Mouse (Mus musculus): ENCODE results near the gene Rassf7. TPM values are rescaled to one million over a fixed set of nuclear protein-coding genes. Genes with fewer than 3 reads are reported as not detected.

The Rassf7 gene
- polyA plus RNA-seq, 1 experiment from 2014 or later: 47.4 TPM

DNA sequence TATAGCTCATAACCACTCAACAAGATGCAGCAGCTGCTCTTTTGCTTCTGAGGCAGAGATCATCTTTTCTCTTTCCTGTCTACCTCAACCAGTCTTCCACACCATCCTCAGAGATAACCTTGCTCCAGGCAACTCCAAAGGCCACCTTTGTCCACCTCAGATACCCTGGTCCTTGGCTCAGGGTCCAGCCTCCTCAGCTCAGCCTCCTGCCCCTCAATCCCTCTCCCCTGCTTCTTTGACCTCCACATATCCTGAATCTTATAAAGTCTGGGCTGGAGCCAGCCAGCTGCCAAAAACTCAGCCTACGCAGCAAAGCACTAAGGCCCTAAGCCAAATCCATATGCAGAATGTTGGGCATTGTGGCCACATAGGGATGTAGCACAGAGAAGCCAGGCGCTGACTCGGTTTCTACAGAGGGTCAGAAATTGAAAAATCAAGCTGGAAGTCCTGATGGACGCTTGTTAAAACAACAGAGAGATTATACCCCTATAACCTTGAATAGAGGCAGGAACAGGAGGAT, 7.1 kb downstream of the Rassf7 start:
- Histone ChIP-seq H3K36me3 (ENCODE audit: control insufficient read depth, insufficient read depth, low read length) (no peaks in the 10 kb centered on the region), H3K27ac (ENCODE audit: low read depth, low read length) (peak overlapping the region; percentile 70), H3K27me3 (ENCODE audit: control insufficient read depth, insufficient read depth, low read length) (no peaks in the 10 kb centered on the region), H3K4me2 (ENCODE audit: low read depth, low read length, severe bottlenecking) (no peak overlapping the region; the same call in 1 of the 2 replicates), H3K4me3 (ENCODE audit: low read depth, low read length) (no peak overlapping the region), H3K9ac (ENCODE audit: low read length) (peak overlapping the region; percentile 35; the same call in 1 of the 2 replicates), H3K4me1 (replicated peaks; ENCODE audit: control insufficient read depth, insufficient read depth, low read length) (peaks cover 12% of the 10 kb centered on the region), H3K9me3 (ENCODE audit: control insufficient read depth, low read length) (no peaks in the 10 kb centered on the region)
- DNase-seq (ENCODE audit: low spot score) (no peak), ATAC-seq (replicated peaks; ENCODE audit: low FRiP score) (no peak)
- 91% methylated on average over 4 of the region's 4 CpGs for WGBS

DNA sequence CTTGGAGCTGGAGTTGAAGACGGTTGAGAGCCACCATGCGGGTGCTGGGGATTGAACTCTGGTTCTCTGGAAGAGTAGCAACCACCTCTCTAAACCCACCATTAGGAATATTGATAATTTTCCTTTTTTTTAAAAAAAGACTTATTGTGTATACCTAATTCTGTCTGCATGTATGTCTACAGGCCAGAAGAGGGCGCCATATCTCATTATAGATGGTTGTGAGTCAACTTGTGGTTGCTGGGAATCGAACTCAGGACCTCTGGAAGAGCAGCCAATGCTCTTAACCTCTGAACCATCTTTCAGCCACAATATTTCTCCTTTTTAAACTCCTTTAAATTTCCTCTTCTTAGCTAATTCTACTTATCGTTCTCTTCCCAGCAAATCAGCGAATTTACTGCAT, 10.9 kb downstream of the Rassf7 start:
- Histone ChIP-seq H3K9me3 (ENCODE audit: control insufficient read depth, low read length) (no peaks in the 10 kb centered on the region), H3K27me3 (ENCODE audit: control insufficient read depth, insufficient read depth, low read length) (no peaks in the 10 kb centered on the region), H3K9ac (ENCODE audit: low read length) (no peak overlapping the region), H3K36me3 (ENCODE audit: control insufficient read depth, insufficient read depth, low read length) (peaks cover 3% of the 10 kb centered on the region; the same call in 1 of the 2 replicates), H3K27ac (ENCODE audit: low read depth, low read length) (no peak overlapping the region), H3K4me2 (ENCODE audit: low read depth, low read length, severe bottlenecking) (no peak overlapping the region), H3K4me3 (ENCODE audit: low read depth, low read length) (no peak overlapping the region), H3K4me1 (replicated peaks; ENCODE audit: control insufficient read depth, insufficient read depth, low read length) (peaks cover 17% of the 10 kb centered on the region)
- DNase-seq (ENCODE audit: low spot score) (no peak), ATAC-seq (replicated peaks; ENCODE audit: low FRiP score) (no peak)
- WGBS: 83% methylated on average over 6 of the region's 6 CpGs

DNA sequence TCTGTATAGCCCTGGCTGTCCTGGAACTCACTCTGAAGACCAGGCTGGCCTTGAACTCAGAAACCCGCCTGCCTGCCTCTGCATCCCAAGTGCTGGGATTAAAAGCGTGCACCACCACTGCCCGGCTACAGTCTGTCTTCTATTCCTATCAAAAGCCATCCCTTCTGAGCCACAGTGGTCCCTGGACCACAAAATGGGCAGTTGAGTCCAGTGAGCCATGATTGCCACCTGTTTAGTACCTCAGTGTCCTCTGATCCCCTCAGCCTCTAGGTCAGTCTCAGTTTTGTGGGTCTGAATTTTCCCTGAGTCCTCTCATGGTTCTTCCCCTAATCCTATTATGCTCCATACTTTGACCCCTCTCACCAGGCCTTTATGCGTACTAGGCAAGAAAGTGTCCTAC, 12.1 kb downstream of the Rassf7 start:
- H3K4me1 ChIP-seq (replicated peaks; ENCODE audit: control insufficient read depth, insufficient read depth, low read length): peaks cover 8% of the 10 kb centered on the region
- H3K27me3 ChIP-seq (ENCODE audit: control insufficient read depth, insufficient read depth, low read length): no peaks in the 10 kb centered on the region
- peak overlapping the region; percentile 99; the same call in 1 of the 2 replicates for H3K4me3 ChIP-seq (ENCODE audit: low read depth, low read length)
- no peak overlapping the region for H3K4me2 ChIP-seq (ENCODE audit: low read depth, low read length, severe bottlenecking)
- peak; percentile 21; the same call in 1 of the 2 replicates for ATAC-seq (replicated peaks; ENCODE audit: low FRiP score)
- 71% methylated on average over 4 of the region's 4 CpGs for WGBS
- DNase-seq (ENCODE audit: low spot score): no peak
- H3K9ac ChIP-seq (ENCODE audit: low read length): no peak overlapping the region; the same call in 1 of the 2 replicates
- no peak overlapping the region for H3K27ac ChIP-seq (ENCODE audit: low read depth, low read length)
- H3K36me3 ChIP-seq (ENCODE audit: control insufficient read depth, insufficient read depth, low read length): peaks cover 6% of the 10 kb centered on the region; the same call in 1 of the 2 replicates
- no peaks in the 10 kb centered on the region for H3K9me3 ChIP-seq (ENCODE audit: control insufficient read depth, low read length)

DNA sequence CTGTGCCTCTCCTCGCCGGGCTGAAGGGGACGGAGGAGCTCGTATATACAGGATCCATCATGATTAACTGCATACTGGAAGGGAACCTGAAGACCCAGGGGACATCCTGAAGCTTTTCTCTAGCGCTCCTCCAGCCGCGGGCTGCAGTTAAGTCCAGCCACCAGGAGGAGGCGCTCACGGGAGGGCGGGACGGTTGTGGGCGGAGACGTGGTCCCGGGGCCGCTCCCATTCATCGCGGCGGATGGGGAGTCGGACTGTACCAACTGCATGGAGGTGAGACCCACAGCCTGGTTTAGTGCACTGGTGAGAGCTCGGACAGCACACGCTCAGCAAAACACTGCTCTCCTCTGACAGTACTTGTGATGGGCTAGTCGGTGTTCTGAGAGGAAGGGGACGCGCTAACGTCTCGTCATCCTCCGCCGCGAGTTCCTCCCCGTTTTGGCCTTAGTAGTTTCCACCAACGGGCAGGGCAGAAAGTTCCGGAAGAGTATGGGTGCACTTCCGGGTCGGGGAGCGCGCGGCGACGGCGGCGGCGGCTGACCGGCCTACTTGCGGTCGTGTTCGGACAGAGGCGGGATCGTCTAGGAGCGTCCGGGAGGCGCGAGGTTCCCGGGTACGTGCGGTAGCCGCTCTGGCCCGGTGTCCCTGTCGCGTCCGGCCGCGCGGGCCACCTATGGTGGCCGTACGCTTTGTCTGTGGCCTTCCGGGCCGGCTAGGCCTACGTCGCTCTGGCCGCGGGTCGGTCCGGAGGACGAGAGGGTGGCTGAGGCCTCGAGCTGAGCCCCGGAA, 12.8 kb downstream of the Rassf7 start, which contains the start of gene Phrf1:
TSS of gene Phrf1 (plus strand) at position 506 of the 789 bp plus-strand sequence.
- peak within 1 kb of the TSS; percentile 99 for H3K4me3 ChIP-seq (ENCODE audit: low read depth, low read length)
- H3K36me3 ChIP-seq (ENCODE audit: control insufficient read depth, insufficient read depth, low read length): peaks cover 6% of the 10 kb centered on the region; the same call in 1 of the 2 replicates
- WGBS: under 1% methylated on average over 76 of the region's 76 CpGs
- peaks cover 7% of the 10 kb centered on the region for H3K4me1 ChIP-seq (replicated peaks; ENCODE audit: control insufficient read depth, insufficient read depth, low read length)
- H3K4me2 ChIP-seq (ENCODE audit: low read depth, low read length, severe bottlenecking): peak within 1 kb of the TSS; percentile 98
- H3K9me3 ChIP-seq (ENCODE audit: control insufficient read depth, low read length): no peaks in the 10 kb centered on the region
- H3K27ac ChIP-seq (ENCODE audit: low read depth, low read length): peak within 1 kb of the TSS; percentile 93
- DNase-seq (ENCODE audit: low spot score) (peak; percentile 98), ATAC-seq (replicated peaks; ENCODE audit: low FRiP score) (peak; percentile 92)
- H3K27me3 ChIP-seq (ENCODE audit: control insufficient read depth, insufficient read depth, low read length): no peaks in the 10 kb centered on the region
- peak within 1 kb of the TSS; percentile 97 for H3K9ac ChIP-seq (ENCODE audit: low read length)

DNA sequence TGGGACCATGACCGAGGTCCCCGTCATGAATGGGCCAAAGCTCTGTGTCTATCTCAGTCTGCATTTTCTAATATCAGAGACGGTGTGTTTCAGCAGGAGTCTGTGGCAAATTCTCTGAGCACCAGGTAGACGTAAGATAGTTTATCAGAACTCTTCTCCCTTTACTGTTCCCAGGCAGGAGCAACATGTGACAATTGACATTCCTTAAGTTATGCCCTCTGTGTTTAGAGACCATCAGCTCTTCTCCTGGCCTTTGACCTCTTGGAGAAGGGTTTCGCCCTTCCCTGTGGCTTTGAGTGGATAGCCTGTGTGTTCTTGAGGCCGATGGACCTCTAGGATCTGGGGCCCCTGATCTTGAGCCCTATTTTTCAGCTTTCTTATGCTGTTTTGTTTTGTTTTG, 14.0 kb downstream of the Rassf7 start:
- H3K4me2 ChIP-seq (ENCODE audit: low read depth, low read length, severe bottlenecking): peak overlapping the region; percentile 98
- 63% methylated on average over 6 of the region's 6 CpGs for WGBS
- peaks cover 8% of the 10 kb centered on the region; the same call in 1 of the 2 replicates for H3K36me3 ChIP-seq (ENCODE audit: control insufficient read depth, insufficient read depth, low read length)
- ATAC-seq (replicated peaks; ENCODE audit: low FRiP score): no peak
- H3K27me3 ChIP-seq (ENCODE audit: control insufficient read depth, insufficient read depth, low read length): no peaks in the 10 kb centered on the region
- H3K4me3 ChIP-seq (ENCODE audit: low read depth, low read length): peak overlapping the region; percentile 99
- H3K9me3 ChIP-seq (ENCODE audit: control insufficient read depth, low read length): no peaks in the 10 kb centered on the region
- no peak for DNase-seq (ENCODE audit: low spot score)
- peak overlapping the region; percentile 97 for H3K9ac ChIP-seq (ENCODE audit: low read length)
- no peak overlapping the region for H3K27ac ChIP-seq (ENCODE audit: low read depth, low read length)
- H3K4me1 ChIP-seq (replicated peaks; ENCODE audit: control insufficient read depth, insufficient read depth, low read length): peaks cover 7% of the 10 kb centered on the region

DNA sequence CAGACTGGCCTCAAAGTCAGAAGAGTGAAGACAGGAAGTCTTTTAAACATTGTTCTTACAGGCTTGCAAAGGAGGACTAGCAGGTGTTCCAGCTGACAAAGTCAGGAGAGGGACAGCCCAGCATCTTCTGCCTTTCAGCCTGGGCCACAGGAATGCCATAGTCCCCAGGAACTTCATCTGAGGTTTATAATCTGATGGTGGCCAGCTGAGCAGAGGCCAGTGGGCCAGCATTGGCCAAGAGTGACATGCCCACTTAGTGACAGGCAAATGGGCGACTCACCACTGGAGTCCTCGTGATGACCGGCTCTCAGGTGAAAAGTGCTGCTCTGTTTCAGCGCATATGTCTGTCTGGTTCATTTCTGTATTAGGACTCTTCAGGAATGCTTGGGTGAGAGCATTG, 14.9 kb downstream of the Rassf7 start:
- H3K4me3 ChIP-seq (ENCODE audit: low read depth, low read length): no peak overlapping the region
- ATAC-seq (replicated peaks; ENCODE audit: low FRiP score) (no peak), DNase-seq (ENCODE audit: low spot score) (no peak)
- H3K27ac ChIP-seq (ENCODE audit: low read depth, low read length): no peak overlapping the region
- peaks cover 8% of the 10 kb centered on the region; the same call in 1 of the 2 replicates for H3K36me3 ChIP-seq (ENCODE audit: control insufficient read depth, insufficient read depth, low read length)
- peaks cover 7% of the 10 kb centered on the region for H3K4me1 ChIP-seq (replicated peaks; ENCODE audit: control insufficient read depth, insufficient read depth, low read length)
- no peak overlapping the region for H3K9ac ChIP-seq (ENCODE audit: low read length)
- no peaks in the 10 kb centered on the region for H3K27me3 ChIP-seq (ENCODE audit: control insufficient read depth, insufficient read depth, low read length)
- WGBS: 91% methylated on average over 4 of the region's 4 CpGs
- no peak overlapping the region for H3K4me2 ChIP-seq (ENCODE audit: low read depth, low read length, severe bottlenecking)
- H3K9me3 ChIP-seq (ENCODE audit: control insufficient read depth, low read length): no peaks in the 10 kb centered on the region

DNA sequence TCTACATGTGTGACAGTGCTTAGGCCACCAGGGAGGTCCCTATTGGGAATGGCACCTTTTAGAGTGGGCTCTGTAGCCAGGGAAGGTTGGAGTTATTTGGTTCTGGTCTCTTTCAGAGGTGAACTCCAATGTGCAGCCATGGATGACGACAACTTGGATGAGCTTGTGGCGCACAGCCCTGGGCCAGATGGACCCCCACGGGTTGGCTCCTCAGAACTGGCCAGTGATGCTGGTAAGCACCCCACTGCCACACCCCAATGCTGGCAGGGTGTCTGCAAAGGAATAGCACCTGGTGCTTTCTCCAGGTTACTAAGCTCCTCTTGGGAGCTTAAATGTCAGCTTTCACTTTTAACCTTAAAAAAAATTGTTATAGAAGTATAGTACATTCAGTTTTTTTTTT, 15.5 kb downstream of the Rassf7 start:
- H3K36me3 ChIP-seq (ENCODE audit: control insufficient read depth, insufficient read depth, low read length): peaks cover 8% of the 10 kb centered on the region; the same call in 1 of the 2 replicates

DNA sequence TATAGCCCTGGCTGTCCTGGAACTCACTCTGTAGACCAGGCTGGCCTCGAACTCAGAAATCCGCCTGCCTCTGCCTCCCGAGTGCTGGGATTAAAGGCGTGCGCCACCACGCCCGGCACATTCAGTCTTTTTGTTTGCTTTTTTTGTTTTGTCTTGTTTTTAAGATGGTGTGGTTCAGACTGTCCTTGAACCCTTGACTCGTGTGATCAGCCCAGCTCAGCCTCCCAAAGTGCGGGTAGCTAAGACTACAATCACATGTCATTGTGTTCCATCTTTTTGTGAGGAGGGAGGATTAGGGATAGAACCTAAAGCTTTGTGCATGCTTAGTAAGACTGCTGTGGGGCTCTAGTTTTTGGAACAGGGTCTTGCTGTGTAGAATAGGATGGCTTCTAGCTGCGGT, 15.9 kb downstream of the Rassf7 start:
- peaks cover 8% of the 10 kb centered on the region; the same call in 1 of the 2 replicates for H3K36me3 ChIP-seq (ENCODE audit: control insufficient read depth, insufficient read depth, low read length)
- no peaks in the 10 kb centered on the region for H3K9me3 ChIP-seq (ENCODE audit: control insufficient read depth, low read length)
- no peak overlapping the region for H3K9ac ChIP-seq (ENCODE audit: low read length)
- H3K4me2 ChIP-seq (ENCODE audit: low read depth, low read length, severe bottlenecking): no peak overlapping the region
- H3K4me3 ChIP-seq (ENCODE audit: low read depth, low read length): no peak overlapping the region
- DNase-seq (ENCODE audit: low spot score) (no peak), ATAC-seq (replicated peaks; ENCODE audit: low FRiP score) (no peak)
- H3K27ac ChIP-seq (ENCODE audit: low read depth, low read length): no peak overlapping the region
- H3K27me3 ChIP-seq (ENCODE audit: control insufficient read depth, insufficient read depth, low read length): no peaks in the 10 kb centered on the region
- 91% methylated on average over 8 of the region's 10 CpGs for WGBS
- H3K4me1 ChIP-seq (replicated peaks; ENCODE audit: control insufficient read depth, insufficient read depth, low read length): peaks cover 7% of the 10 kb centered on the region

More for the DNA sequence above, 15.5 kb downstream of the Rassf7 start:
- H3K27me3 ChIP-seq (ENCODE audit: control insufficient read depth, insufficient read depth, low read length): no peaks in the 10 kb centered on the region
- H3K4me1 ChIP-seq (replicated peaks; ENCODE audit: control insufficient read depth, insufficient read depth, low read length): peaks cover 7% of the 10 kb centered on the region
- 96% methylated on average over 3 of the region's 3 CpGs for WGBS
- no peak overlapping the region for H3K9ac ChIP-seq (ENCODE audit: low read length)
- ATAC-seq (replicated peaks; ENCODE audit: low FRiP score): no peak
- DNase-seq (ENCODE audit: low spot score): no peak
- no peak overlapping the region for H3K4me2 ChIP-seq (ENCODE audit: low read depth, low read length, severe bottlenecking)
- H3K9me3 ChIP-seq (ENCODE audit: control insufficient read depth, low read length): no peaks in the 10 kb centered on the region
- no peak overlapping the region for H3K27ac ChIP-seq (ENCODE audit: low read depth, low read length)
- no peak overlapping the region for H3K4me3 ChIP-seq (ENCODE audit: low read depth, low read length)
